Mouse (Mus musculus): ENCODE measurements around the gene Rinl.

DNA sequence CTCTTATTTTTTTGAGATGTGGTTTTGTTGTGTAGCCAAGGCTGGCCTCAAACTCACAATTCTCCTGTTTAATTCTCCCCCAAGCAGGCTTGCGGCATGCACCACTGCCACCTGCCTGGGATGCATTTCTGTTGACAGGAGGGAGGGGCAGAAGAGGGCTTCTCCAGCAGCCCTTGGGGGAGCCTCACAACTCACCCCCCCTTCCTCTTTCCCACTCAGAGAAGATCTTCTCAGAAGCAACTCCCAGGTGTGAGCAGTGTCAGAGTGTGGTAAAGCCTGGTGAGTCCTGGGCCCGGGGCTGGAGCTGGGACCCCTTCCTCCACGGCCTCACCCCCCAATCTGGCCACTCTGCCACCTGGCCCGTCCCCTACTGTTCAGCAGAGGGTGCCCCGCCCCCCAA lies 3.6 kb upstream of the Rinl start:
- TF ChIP-seq MAX (IDR thresholded peaks at IDR 0.05), result no peak
- TF ChIP-seq USF1 (IDR thresholded peaks at IDR 0.05; ENCODE audit: low read depth), result no peak
- TF ChIP-seq MYOG (IDR thresholded peaks at IDR 0.05; ENCODE audit: control insufficient read depth, extremely low read depth, insufficient read length), result no peak
- no peak for TF ChIP-seq CTCF (IDR thresholded peaks at IDR 0.05; ENCODE audit: control insufficient read depth, insufficient read depth, insufficient read length)
- TF ChIP-seq CEBPB (IDR thresholded peaks at IDR 0.05; ENCODE audit: low read depth), result no peak

Data from C2C12 (cell line).